Mouse (Mus musculus): ENCODE data around the gene Fam228b. TPM values are rescaled to one million over a fixed set of nuclear protein-coding genes. Genes with fewer than 3 reads are reported as not detected.

Fam228b gene
- polyA plus RNA-seq, 1 experiment: 5.7 TPM

DNA sequence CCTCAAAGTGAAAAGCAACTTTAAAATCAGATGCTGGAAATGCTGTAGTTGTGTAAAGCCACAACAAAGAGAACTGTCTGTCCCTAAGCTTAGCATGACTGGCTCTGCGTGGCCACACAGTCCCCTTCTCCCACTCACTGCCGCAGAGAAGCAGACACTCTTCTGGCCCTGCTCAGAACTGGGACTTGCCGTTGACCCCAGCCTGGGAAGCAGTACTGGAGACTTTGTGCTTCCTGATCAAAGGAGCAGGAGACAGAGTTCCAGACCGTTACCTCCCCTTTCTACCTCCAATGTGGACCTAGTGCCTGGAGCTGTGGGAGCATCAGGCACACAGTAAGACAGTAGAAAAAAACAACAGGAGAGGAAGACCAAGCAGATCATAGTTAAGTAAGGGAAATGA lies 36.7 kb downstream of the Fam228b start:
- no peak for DNase-seq (ENCODE audit: low read depth)
- TF ChIP-seq POLR2A (IDR thresholded peaks at IDR 0.05; ENCODE audit: borderline replicate concordance, extremely low read depth, insufficient read depth, insufficient read length, poor library complexity, severe bottlenecking): no peak
- TF ChIP-seq CTCF (IDR thresholded peaks at IDR 0.05; ENCODE audit: borderline replicate concordance, extremely low read depth, insufficient read depth, insufficient read length): no peak

GRCm38 (mm10) chr12:4731629-4732028 lies 37.4 kb downstream of the Fam228b start:
- DNase-seq (ENCODE audit: low read depth): no peak
- no peak for TF ChIP-seq POLR2A (IDR thresholded peaks at IDR 0.05; ENCODE audit: borderline replicate concordance, extremely low read depth, insufficient read depth, insufficient read length, poor library complexity, severe bottlenecking)
- no peak for TF ChIP-seq CTCF (IDR thresholded peaks at IDR 0.05; ENCODE audit: borderline replicate concordance, extremely low read depth, insufficient read depth, insufficient read length)

DNA sequence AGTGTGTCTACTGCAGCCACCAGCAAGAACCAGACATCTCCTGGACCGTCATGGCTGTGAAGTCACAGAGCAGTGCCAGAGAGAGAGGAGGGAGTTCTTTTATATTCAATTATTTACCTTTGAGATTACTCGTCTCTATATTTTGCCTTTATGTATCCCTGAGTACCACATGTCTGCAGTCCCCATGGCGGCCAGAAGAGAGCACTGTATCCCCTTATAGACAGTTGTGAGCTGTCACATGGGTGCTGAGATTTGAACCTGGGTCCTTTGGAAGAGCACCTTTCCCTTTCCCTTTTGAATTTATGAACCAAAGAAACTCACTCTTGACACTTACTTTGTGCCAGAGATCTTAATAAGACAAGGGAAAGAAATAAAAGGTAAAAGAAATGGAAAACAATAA lies 39.9 kb downstream of the Fam228b start:
- TF ChIP-seq CTCF (IDR thresholded peaks at IDR 0.05; ENCODE audit: borderline replicate concordance, extremely low read depth, insufficient read depth, insufficient read length) (no peak), POLR2A (IDR thresholded peaks at IDR 0.05; ENCODE audit: borderline replicate concordance, extremely low read depth, insufficient read depth, insufficient read length, poor library complexity, severe bottlenecking) (no peak)
- no peak for DNase-seq (ENCODE audit: low read depth)

DNA sequence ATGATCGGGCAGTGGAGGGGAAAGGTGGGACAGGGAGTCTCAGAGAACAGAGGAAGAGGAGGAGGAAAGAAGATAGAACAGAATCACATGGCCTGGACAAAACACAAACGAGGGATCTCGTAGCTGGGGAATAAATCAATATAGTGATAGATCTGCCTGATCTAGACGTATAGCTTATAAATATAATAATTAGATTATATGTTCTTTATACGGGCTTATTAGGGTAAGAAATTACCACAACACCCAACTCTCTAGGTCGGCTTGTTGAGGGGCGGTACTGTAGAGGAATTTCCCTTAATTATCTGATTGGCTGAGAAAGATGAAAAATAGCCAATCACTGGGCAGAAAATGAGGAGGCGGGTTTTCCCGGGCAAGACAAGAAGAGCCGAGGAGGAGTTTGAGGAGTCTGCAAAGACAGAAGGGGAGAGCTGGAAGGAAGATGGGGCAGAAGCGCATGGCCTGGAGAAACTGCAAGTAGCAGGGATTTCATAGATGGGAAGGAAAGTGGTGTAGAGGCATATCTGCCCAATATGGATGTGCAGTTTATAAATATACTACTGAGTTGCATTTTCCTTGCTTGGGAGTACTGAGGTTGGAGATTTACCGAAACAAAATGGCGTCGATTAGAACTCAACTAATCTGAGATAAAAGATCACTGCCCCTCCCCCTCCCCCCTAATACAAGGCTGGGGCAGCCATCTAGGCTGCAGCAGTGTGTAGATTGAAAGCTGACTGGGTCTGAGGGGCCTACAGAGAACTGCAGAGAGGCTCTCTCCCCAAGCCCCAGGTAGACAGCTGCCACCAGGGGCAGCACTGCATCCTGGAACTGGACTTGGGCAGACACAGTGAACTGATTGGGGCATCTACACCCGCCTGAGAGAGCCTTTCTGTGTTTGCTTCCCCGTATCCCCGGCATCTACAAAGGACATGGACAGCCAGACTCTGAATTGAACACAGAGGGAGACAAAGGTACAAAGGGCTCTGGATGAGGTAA lies 49.0 kb downstream of the Fam228b start:
- TF ChIP-seq CTCF (IDR thresholded peaks at IDR 0.05; ENCODE audit: borderline replicate concordance, extremely low read depth, insufficient read depth, insufficient read length) (peak; percentile 18; the same call in 1 of the 2 replicates), POLR2A (IDR thresholded peaks at IDR 0.05; ENCODE audit: borderline replicate concordance, extremely low read depth, insufficient read depth, insufficient read length, poor library complexity, severe bottlenecking) (no peak)
- DNase-seq (ENCODE audit: low read depth): no peak

DNA sequence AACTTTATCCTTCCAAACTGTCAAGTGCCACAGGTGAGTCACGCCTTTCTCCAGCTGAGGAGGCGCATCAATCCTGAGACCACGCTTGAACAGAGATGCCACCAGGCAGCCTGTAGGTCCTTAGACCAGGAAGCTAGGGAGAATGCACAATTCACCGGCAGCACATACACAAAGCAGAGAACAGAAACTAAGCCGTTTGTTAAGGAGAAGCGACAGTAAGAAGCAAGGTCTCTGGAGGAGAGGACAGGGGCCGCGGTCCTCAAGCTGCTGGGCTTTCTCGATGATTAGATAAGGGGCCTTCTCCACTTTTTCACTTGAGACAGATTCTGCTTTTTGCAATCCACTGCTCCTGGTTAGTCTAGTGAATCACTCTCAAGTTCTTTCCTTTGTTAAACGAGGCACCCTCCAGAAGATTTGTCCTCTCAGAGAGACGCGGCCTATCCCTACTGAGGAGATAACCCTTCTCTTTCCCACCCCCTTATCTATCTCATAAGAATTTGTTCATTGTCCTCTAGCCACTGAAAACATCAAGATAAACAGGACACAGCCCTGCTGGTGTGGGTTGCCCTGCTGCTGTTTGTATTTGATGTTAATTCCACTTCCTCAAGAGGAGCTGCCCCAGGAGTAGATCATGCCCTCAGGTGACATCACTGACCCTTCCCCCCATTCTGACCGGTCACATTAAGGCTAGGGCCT lies 49.9 kb downstream of the Fam228b start:
- no peak for DNase-seq (ENCODE audit: low read depth)
- TF ChIP-seq CTCF (IDR thresholded peaks at IDR 0.05; ENCODE audit: borderline replicate concordance, extremely low read depth, insufficient read depth, insufficient read length) (no peak), POLR2A (IDR thresholded peaks at IDR 0.05; ENCODE audit: borderline replicate concordance, extremely low read depth, insufficient read depth, insufficient read length, poor library complexity, severe bottlenecking) (no peak)

GRCm38 (mm10) chr12:4717417-4717816 lies 51.6 kb downstream of the Fam228b start:
- DNase-seq (ENCODE audit: low read depth): peak; percentile 53
- no peak for TF ChIP-seq CTCF (IDR thresholded peaks at IDR 0.05; ENCODE audit: borderline replicate concordance, extremely low read depth, insufficient read depth, insufficient read length)
- no peak for TF ChIP-seq POLR2A (IDR thresholded peaks at IDR 0.05; ENCODE audit: borderline replicate concordance, extremely low read depth, insufficient read depth, insufficient read length, poor library complexity, severe bottlenecking)

GRCm38 (mm10) chr12:4715606-4716005 lies 53.5 kb downstream of the Fam228b start:
- TF ChIP-seq CTCF (IDR thresholded peaks at IDR 0.05; ENCODE audit: borderline replicate concordance, extremely low read depth, insufficient read depth, insufficient read length) (no peak), POLR2A (IDR thresholded peaks at IDR 0.05; ENCODE audit: borderline replicate concordance, extremely low read depth, insufficient read depth, insufficient read length, poor library complexity, severe bottlenecking) (no peak)
- no peak for DNase-seq (ENCODE audit: low read depth)

GRCm38 (mm10) chr12:4713361-4713760 lies 55.7 kb downstream of the Fam228b start:
- TF ChIP-seq CTCF (IDR thresholded peaks at IDR 0.05; ENCODE audit: borderline replicate concordance, extremely low read depth, insufficient read depth, insufficient read length): no peak
- no peak for TF ChIP-seq POLR2A (IDR thresholded peaks at IDR 0.05; ENCODE audit: borderline replicate concordance, extremely low read depth, insufficient read depth, insufficient read length, poor library complexity, severe bottlenecking)
- no peak for DNase-seq (ENCODE audit: low read depth)

- TF ChIP-seq CTCF (IDR thresholded peaks at IDR 0.05; ENCODE audit: borderline replicate concordance, extremely low read depth, insufficient read depth, insufficient read length) (no peak), POLR2A (IDR thresholded peaks at IDR 0.05; ENCODE audit: borderline replicate concordance, extremely low read depth, insufficient read depth, insufficient read length, poor library complexity, severe bottlenecking) (no peak)
- no peak for DNase-seq (ENCODE audit: low read depth)
These were observed 59.1 kb downstream of the Fam228b start for GRCm38 (mm10) chr12:4709926-4710325.

DNA sequence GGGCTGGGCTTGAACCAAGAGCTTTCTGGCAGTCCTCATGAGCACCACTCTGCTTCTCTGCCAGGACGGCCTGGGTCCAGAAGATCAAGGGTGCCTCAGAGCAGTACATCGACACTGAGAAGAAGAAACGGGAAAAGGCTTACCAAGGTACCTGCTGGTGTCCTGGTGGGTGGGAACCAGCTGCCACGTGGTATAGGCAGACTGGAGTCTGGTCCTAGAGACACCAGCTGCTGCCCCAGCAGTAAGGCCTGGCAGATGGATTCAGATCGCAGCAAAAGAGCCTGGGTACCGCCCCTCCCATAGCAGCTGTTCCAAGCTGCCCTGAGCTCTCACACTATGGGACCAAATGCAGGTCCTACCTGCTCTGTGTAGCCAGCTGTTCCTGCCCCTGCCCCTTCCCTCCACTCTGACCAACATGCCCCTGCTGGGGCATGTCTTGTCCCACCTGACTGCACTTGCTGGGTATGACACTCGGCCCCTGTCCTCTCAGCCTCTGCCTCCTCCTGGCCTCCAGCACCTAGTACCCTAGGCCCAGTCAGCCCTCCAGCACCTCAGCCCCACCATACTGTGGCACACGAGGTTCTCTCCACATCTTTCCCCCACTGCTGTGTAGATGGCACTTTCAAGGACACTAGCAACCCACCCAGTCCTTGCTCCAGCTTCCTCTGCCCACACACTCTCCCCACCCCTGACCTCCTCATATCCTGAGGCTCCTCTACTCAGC lies 60.0 kb downstream of the Fam228b start:
- TF ChIP-seq CTCF (IDR thresholded peaks at IDR 0.05; ENCODE audit: borderline replicate concordance, extremely low read depth, insufficient read depth, insufficient read length) (no peak), POLR2A (IDR thresholded peaks at IDR 0.05; ENCODE audit: borderline replicate concordance, extremely low read depth, insufficient read depth, insufficient read length, poor library complexity, severe bottlenecking) (no peak)
- DNase-seq (ENCODE audit: low read depth): peak; percentile 49

GRCm38 (mm10) chr12:4708296-4708695 lies 60.8 kb downstream of the Fam228b start:
- DNase-seq (ENCODE audit: low read depth): no peak
- TF ChIP-seq CTCF (IDR thresholded peaks at IDR 0.05; ENCODE audit: borderline replicate concordance, extremely low read depth, insufficient read depth, insufficient read length) (no peak), POLR2A (IDR thresholded peaks at IDR 0.05; ENCODE audit: borderline replicate concordance, extremely low read depth, insufficient read depth, insufficient read length, poor library complexity, severe bottlenecking) (no peak)

Measured in brain, embryonic 14.5 days (tissue).